Mouse (Mus musculus) urinary bladder, postnatal 25 days (tissue): ENCODE measurements around the gene Snorc.
"Not testable (repeated sequence)": the region's sequence is repeated elsewhere in the genome, so short reads cannot be mapped to it uniquely, and the experiment has no call there.

Experiments used
- DNase-seq: peaks from one replicate; pipeline ENCODE4 v3.0.0; 2022; ENCODE audit warnings: low spot score

Snorc gene

DNA sequence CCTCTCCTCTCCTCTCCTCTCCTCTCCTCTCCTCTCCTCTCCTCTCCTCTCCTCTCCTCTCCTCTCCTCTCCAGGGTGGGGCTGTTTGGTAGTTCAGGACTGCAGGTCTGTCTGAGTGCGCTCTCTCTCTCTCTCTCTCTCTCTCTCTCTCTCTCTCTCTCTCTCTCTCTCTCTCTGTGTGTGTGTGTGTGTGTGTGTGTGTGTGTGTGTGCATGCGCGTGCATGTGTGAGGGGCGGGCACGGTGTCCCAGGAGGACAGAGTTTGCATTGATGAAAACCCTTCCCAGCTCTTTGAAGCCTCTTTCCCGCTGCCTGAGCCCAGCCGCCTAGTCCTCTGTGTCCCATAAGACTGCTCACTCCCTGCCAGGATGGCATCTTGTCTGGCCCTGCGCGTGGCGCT, at the start of gene Snorc:
Gene Snorc (plus strand): TSS at position 301 of the 400 bp plus-strand sequence.
- not testable (repeated sequence) for DNase-seq

DNA sequence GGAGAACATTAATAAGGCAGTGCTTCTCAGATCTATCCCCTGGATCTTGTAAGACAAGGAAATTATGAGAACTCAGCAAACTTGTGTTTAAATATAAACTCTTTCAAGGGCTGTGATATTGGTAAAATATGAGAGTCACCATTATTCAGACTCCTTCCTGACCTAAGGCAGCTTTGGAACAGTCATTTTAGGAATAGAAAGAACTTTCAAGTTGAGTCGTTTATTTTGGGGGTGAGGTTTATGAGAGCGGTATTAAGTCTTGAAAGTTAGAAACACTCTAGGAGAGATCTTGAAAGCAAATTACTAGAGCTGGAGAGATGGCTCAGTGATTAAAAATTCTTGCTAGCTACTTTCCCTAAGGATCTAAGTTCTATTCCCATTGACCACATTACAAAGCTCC, 34.9 kb upstream of the Snorc start:
- DNase-seq = no peak

GRCm38 (mm10) chr1:87436583-87436982, 33.5 kb upstream of the Snorc start:
- no peak for DNase-seq

DNA sequence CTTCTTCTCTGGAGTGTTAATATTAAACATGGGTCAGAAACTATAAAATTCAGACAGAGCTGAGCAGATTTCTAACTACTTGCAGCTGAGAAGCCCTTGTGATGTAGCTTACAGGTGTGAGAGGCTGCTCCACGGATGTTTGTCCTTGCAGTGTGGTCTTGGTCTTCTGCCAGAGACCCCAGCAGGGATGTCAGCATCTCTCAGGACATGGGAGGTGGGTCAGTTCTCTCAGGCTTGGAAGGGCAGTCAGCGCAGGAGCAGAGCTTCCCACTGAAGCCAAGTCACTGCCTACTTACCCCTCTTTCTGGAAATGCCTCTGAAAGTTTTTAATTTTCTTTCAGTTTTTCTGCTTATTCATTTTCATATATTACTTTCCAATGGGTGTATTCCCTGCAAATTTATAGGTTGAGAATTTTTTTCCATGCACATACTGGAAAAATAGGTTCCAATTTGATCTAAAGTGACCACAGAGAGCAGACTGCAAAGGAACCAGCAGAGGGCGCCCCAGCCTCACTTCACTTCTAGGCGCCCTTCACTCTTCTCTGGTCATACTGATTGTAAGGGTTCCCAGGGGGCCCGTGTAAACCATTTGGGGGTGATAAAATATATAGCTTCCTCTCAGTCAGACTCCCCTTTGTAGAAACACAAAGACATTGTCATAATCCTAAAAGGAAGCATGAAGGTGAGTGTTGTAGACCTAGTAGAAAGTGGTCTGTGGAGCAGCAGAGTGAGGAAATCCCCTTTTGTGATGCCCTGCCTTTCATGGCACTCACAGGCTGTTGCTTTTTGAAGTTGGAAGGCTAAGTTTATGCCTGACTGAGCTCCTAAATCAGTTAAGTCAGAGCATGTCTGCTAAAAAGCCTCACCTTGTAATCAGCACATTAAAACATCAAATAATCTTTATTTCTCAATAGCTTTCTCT, 22.6 kb upstream of the Snorc start:
- DNase-seq = peak; percentile 63

DNA sequence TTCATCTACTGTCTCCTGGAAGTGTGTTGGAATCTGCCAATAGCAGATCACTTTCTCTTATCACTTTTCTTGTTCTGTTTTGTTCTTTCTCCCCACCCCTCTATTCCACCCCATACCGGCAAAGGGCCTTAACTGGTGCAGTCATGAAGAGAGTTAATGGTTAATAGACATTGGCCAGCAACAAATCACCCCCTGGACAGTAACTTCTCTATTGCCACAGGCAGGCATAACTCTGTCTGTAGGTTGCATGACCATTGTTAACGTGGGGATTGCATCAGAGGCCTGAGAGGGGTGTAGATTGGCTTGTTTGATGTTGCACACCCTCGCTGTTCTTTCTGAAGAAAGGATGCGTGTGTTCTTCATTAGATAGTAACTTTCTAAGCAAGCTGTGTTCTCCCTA, 20.6 kb upstream of the Snorc start:
- DNase-seq = no peak

- DNase-seq = no peak
Measured at GRCm38 (mm10) chr1:87456425-87456824, 13.6 kb upstream of the Snorc start.

DNA sequence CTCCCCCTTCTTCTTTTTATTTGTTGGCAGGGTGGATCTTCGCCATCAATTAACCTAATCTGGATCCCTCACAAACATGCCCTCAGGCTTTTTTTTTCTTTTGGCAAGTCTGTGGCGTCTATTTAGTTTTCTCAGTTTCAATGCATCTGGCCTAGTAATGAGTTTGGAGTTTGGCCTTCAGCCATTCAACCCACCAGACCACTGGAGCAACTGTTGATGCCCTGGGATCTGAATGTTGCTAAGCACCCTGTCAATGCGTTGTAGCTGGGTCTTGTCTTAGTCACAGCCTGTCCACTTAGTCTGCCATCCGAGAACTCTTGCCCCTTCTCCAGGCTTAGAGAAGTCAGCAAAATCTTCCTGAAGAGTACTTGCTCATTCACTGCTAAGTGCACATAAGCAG, 12.0 kb upstream of the Snorc start:
- DNase-seq = no peak

DNA sequence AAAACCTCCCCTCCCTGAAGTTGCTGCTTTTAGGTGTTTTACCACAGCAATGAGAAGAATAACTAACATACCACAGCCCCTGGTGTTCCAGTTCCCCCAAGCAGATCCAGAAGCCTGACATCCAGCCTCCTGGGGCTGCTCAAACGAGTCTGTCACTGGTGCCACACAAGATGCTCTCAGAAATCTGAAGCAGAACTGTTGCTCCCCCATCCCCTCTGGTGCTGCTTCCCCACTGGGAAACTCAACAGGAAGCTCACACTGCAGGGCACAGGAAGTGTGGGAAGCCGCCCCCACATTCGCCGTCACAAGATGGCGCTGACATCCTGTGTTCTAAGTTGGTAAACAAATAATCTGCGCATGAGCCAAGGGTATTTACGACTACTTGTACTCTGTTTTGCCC, 10.2 kb upstream of the Snorc start:
- not testable (repeated sequence) for DNase-seq

DNA sequence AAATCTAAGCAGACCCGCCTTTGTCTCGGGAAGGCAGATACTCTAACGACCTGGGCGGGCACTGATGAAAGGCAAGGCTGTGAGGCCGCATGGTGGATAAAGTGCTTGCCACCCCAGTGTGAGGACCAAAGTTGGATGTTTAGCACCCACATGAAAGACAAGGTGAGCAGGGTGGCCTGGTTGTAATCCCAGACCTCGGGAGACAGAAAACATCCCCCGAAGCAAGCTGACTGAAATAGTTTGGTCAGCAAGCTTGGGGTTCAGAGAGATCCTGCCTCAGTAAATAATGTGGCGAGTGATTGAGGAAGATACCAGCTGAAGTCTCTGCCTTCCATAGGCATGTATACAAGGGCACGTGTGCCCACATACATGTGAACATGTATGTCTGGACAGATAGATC, 2.6 kb upstream of the Snorc start:
- no peak for DNase-seq

GRCm38 (mm10) chr1:87468321-87468720, 1.8 kb upstream of the Snorc start:
- no peak for DNase-seq

DNA sequence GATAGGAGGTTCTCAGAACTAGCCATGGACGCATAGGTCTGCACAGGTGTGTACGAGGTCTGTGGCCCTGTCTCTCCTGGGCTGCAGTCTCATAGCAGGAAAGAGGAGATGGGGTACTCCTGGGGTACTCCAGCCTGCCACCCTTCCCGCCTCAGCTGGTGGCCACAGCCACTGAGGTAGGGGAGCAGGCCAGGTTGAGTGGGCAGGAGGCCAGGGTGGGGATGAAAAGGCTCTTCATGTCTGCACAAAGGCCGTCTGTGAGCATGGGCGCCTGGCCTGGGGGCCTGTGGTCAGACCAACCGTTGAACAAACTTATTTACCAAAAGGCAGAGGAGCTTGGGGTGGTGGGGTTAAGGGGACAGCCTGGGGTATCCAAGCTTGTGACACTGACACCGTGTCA, 1.8 kb downstream of the Snorc start:
- DNase-seq = no peak

- DNase-seq = no peak
Measured at GRCm38 (mm10) chr1:87472576-87472975, 2.5 kb downstream of the Snorc start.

GRCm38 (mm10) chr1:87475076-87475895, 5.2 kb downstream of the Snorc start:
- no peak for DNase-seq

DNA sequence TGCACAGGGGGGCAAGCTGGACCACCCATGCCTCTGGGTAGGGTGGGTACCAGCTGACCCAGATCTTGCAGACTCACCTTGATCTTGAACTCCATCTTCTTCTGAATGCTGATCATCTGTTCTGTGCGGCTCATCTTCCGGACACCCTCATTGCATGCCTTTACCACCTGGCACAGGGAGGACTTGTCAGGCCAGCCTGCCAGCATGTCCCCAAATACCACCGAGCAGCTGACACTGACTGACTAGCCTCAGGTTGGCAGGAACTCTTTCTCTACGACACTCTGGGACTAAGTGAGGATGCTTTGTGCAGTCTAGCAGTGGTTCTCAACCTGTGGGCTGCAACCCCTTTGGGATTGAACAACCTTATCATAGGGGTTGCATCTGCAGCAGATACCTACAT, 12.5 kb downstream of the Snorc start:
- DNase-seq = no peak

DNA sequence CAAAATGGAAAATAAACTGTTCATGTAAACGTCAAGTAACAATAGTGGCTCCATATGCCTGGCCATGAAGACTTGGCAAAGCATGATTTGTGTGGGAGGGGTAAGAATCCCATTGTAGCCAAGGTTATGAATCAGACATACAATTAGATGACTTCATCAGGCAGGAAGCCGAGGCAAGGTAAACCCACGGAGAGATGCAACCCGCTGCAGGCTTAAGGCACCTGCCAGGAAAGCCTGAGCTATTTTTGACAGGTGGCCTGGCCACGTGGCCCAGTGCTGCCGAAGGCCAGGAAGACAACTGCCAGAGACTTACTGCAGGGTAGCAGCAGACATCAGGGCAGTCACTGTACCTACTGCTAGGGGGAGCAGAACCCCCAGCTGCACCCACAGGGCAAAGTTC, 16.3 kb downstream of the Snorc start:
- no peak for DNase-seq

- DNase-seq = no peak
Measured at GRCm38 (mm10) chr1:87492285-87492684, 22.2 kb downstream of the Snorc start.

- DNase-seq = no peak
Measured at GRCm38 (mm10) chr1:87493542-87493941, 23.5 kb downstream of the Snorc start.

DNA sequence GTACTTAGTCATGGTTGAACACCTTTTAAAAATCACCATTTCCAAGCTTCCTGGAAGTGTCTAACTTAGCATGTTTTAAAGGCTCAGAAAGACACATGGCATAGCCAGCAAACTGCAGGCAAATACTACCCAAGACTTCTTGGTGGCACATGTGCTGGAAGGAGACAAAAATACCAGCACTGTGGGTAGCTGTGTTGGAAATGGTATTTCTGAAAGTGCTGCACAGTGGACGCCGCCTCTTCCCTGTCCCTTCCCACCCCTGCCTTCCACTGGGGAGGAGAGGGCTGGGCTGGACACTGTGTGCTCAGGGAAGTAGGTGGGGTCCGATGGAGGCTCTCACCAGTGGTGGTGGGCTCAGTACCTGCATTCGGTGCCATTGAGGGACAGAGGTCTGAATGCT, 35.5 kb downstream of the Snorc start:
- no peak for DNase-seq

GRCm38 (mm10) chr1:87507857-87508256, 37.8 kb downstream of the Snorc start:
- no peak for DNase-seq

- DNase-seq = no peak
Measured at GRCm38 (mm10) chr1:87508591-87509560, 38.8 kb downstream of the Snorc start.

GRCm38 (mm10) chr1:87509561-87510165, 39.6 kb downstream of the Snorc start, which contains the start of gene Neu2:
Gene Neu2, plus strand, starts transcription at chr1:87509889.
- peak; percentile 20 for DNase-seq
